Mouse (Mus musculus) olfactory bulb, adult 2 months (tissue): ENCODE results near the gene Tsga10ip.

Experiments used
- CTCF ChIP-seq: fragments of 200-500 bp; IDR thresholded peaks from 2 replicates; pipeline ENCODE4 v1.5.1; 2012; ENCODE audit warnings: low read depth, mild to moderate bottlenecking, low read length, moderate library complexity; ENCODE audit not compliant: insufficient read depth
- POLR2A ChIP-seq: fragments of 200-500 bp; IDR thresholded peaks from 2 replicates; pipeline ENCODE4 v1.6.1; 2012; ENCODE audit warnings: mild to moderate bottlenecking, low read depth, low read length, moderate library complexity; ENCODE audit not compliant: insufficient read depth

GRCm38 (mm10) chr19:5408057-5409001 lies 6.0 kb upstream of the Tsga10ip start:
- no peak for TF ChIP-seq POLR2A
- TF ChIP-seq CTCF, result no peak
